Mouse (Mus musculus): ENCODE measurements around the gene Tmem260. TPM values are rescaled to one million over a fixed set of nuclear protein-coding genes. Genes with fewer than 3 reads are reported as not detected.

Gene Tmem260
- total and polyA plus RNA-seq, 3 experiments = 28.9 to 46.2 (median 36.3) TPM

DNA sequence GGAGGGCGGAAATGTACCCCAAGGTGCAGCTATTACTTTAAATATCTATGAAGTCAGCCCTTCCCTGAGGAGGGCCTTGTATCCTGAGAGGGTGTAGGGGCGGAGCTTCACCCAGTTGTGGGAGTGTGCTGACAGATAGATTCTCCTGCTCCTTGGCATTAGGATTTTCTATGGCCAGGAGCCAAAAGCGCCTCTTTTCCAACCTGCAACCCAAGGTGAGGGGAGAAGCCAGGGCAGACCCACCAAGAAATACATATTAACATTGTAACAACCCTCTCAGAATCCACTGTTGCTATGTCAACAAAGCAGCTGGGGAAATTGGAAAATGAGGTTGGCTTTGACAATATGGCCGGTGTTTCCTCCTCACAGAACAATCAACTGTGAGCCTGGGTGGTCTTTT is 107.3 kb downstream of the Tmem260 start:
- no peak for DNase-seq

DNA sequence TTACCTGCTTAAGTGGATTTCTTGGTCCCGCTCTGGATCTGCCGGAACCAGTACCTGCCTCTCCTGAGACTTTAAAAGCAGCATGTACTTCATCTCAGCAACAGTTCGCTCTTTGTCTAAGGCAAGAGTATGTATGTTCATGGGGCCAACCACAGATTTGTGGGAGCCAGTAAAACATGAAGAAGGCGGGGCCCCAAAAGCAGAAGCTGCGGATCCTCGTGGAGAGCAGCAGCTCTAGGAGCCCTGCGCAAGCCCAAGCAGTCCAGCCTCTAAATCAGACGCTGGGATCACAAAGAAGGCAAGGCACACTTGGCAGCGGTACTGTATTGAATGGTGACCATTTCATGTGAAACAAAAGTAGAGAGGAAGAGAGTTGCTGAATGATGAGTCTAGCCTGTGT is 107.8 kb downstream of the Tmem260 start:
- DNase-seq = no peak

DNA sequence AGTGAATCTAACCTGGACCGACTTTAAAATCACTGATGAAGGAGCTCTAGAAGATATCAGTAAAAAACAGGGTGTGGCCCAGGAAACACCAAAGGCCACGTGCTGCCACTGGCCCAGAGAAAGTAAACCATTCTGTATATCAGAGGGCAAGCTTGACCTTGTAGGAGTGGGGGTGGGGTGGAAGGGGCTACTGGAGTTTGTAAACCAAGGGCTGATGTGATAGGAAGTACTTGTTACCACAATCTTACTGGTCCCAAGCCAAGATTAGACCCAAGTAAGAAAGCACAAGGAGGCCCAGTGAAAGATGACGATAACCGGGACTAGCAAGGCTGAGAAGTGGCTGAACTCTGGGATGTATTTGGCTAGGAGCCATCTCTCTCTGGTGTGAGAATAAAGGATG is 113.1 kb downstream of the Tmem260 start:
- no peak for DNase-seq

DNA sequence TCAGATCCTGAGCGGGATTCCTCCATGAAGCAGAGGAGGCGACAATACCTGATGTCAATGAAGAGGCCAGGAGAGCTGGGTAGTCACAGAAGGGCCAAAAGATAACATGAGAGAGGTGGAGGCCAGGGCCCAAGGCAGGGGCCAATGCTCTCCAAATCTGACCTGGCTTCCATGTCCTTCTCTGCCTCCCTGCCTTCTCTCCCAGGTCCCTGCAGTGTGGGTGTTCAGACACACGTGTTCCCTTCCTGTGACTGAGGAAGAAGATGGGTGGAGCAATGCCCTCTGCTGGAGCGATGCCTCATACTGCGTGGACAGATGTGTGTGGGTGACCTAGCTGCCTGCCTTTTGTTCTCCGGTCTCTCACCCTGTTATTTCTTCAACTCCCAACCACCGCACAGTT is 113.8 kb downstream of the Tmem260 start:
- DNase-seq = no peak

DNA sequence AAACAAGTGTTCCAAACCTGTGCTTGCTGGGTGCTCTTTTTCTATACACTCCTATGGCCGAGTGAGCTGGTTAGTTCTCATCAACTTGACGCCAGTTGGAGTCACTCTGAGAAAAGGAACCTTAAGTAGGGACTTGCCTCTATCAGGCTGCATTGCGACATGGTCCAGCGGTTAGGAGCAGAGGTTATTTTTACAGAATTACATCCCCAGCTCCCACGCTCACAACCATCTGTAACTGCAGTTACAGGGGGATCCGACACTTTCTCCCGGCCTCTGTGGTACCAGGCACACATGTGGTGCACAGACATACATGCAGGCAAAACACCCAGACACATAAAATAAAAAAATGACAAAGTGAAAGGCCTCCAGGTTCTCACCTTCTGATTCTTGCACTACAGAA is 120.7 kb downstream of the Tmem260 start:
- DNase-seq = no peak

Other genes starting within 250 kb of the Tmem260 start
- gene Otx2, start 227.7 kb downstream of the Tmem260 start, total RNA-seq (2021) = not detected
- gene Otx2, start 227.7 kb downstream of the Tmem260 start, polyA plus RNA-seq (2012; rRNA removed) = not detected in 2 replicates